19 mouse cellular contexts compared by ENCODE assay signal in the genomic region with DNA sequence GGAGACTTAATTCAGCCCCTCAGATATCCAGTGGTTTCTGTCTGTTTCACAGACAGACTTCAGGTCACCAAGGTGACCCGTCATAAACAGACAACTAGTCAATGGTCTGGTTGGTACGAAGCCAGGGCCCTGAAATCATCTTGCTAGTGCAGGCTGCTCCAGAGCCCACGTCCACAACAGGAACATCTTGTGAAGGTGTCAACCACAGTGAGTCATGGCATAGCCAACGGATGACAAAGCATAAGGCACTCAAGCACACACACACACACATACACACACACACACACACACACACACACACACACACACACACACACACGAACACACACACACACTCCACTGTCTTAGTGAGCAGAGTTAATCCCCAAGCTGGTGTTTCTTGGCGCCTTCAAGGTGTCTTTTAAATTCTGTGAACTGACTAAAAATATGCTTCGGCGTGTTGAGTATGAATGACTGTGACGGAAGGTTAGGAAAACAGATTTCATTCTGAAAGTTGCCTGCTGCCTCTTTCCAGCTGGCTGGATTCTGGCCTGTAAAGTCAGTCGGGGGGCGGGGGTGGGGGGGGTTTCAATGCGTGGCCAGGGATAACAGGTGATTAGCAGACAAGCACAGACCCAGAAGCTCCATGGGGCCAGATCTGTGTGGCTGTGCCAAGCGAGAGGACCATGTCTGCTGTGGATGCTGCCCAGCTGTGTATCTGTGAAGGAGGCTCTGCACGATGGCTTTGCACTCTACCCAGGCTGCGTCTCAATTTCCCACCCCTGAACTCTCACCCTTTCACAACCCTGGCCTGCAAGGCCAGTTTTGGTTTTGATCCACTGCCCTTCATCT. TPM values are rescaled to one million over a fixed set of nuclear protein-coding genes. Genes with fewer than 3 reads are reported as not detected.
DNase-seq lines count a peak whose midpoint lies in the region; ATAC-seq lines count a peak whose summit lies in the region.
"Had no signal": no experiment of that assay in that cellular context is flagged by ENCODE, and none has a peak within 500 bp of the region (broad histone marks: within the 10 kb centered on the region; RNA-seq: fewer than 3 reads in every experiment).

No protein-coding gene starts in this region.

- no peak overlapping the region for H3K4me2 ChIP-seq in kidney, embryonic 16.5 days (replicated peaks; ENCODE audit: low read depth, low read length)
- H3K4me2 ChIP-seq: forebrain, embryonic 15.5 days had no signal

- WGBS in kidney, embryonic 16.5 days, result 62% methylated on average over 14 of the region's 15 CpGs

- peak; percentile 80 for DNase-seq in right cerebral cortex, adult 18-20 months
- no peak for DNase-seq in right cerebral cortex, postnatal 4 days
- DNase-seq in brain, adult 2 months (ENCODE audit: low read depth, low spot score), result peak; percentile 89
- peak; percentile 68 to 75 for DNase-seq in left cerebral cortex, postnatal 36 days (ENCODE audit: low spot score in 2 of 2)
- DNase-seq in lung, postnatal 10 days, result no peak
- DNase-seq in ovary, adult 18-20 months (ENCODE audit: low spot score), result no peak
- DNase-seq: cerebellum, adult 18-20 months; kidney, adult 2 months; lung, postnatal 14 days; thymus, postnatal 36 days had no signal

- intact Hi-C loops in left cerebral cortex, postnatal 36 days (cut with DNase I), result loop anchor here (5.0 kb wide), 2 partner anchors 61 to 116 kb away; partner anchors contain the start of genes Spns3 and Ube2g1

- no peak overlapping the region for H3K27ac ChIP-seq in kidney, embryonic 16.5 days (ENCODE audit: low read length)
- H3K27ac ChIP-seq: forebrain, embryonic 15.5 days; heart, embryonic 15.5 days; hindbrain, embryonic 12.5 days; liver, embryonic 14.5 days had no signal

- H3K27me3 ChIP-seq in kidney, embryonic 16.5 days (ENCODE audit: insufficient read depth, low read length), result peaks cover 22% of the 10 kb centered on the region
- H3K27me3 ChIP-seq: forebrain, embryonic 15.5 days had no signal

- no peaks in the 10 kb centered on the region for H3K9me3 ChIP-seq in kidney, embryonic 16.5 days (ENCODE audit: low read length)
- H3K9me3 ChIP-seq: forebrain, embryonic 15.5 days; G1E; heart, embryonic 15.5 days; hindbrain, embryonic 12.5 days had no signal

- H3K4me3 ChIP-seq in kidney, embryonic 16.5 days (ENCODE audit: low read length), result no peak overlapping the region
- H3K4me3 ChIP-seq: forebrain, embryonic 15.5 days; heart, embryonic 15.5 days; hindbrain, embryonic 12.5 days had no signal

- H3K9ac ChIP-seq in kidney, embryonic 16.5 days (replicated peaks; ENCODE audit: low read length), result no peak overlapping the region
- H3K9ac ChIP-seq: forebrain, embryonic 15.5 days; heart, embryonic 15.5 days; hindbrain, embryonic 12.5 days; liver, embryonic 14.5 days had no signal

- H3K4me1 ChIP-seq in kidney, embryonic 16.5 days (ENCODE audit: insufficient read depth, low read length), result peaks cover 20% of the 10 kb centered on the region

- no peak for ATAC-seq in kidney, embryonic 16.5 days (ENCODE audit: low FRiP score, low TSS enrichment)
- ATAC-seq: forebrain, embryonic 15.5 days had no signal

- no peaks in the 10 kb centered on the region for H3K36me3 ChIP-seq in kidney, embryonic 16.5 days (ENCODE audit: insufficient read depth, low read length)
- H3K36me3 ChIP-seq: forebrain, embryonic 15.5 days; heart, embryonic 15.5 days; hindbrain, embryonic 12.5 days had no signal

RNA-seq across cellular contexts. Expression of gene Spns2, which starts 1.6 kb away (rescaled TPM):
- 10 to 100 TPM; 53.6 to 69.9 TPM for total RNA-seq in left cerebral cortex, postnatal 36 days (2021)
- 2.5 and 3.3 TPM in 2 replicates for polyA plus RNA-seq in kidney, embryonic 16.5 days (2015; fragmentation: Nextera tagmentation; extraction: Ambion mirVana)

RNA-seq across cellular contexts. Expression of gene Mybbp1a, which starts 50.2 kb away (rescaled TPM):
- total RNA-seq in left cerebral cortex, postnatal 36 days (2021), result 10 to 100 TPM; 42.8 to 50.2 TPM
- 175 and 177 TPM in 2 replicates for polyA plus RNA-seq in kidney, embryonic 16.5 days (2015; fragmentation: Nextera tagmentation; extraction: Ambion mirVana)

RNA-seq across cellular contexts. Expression of gene Ggt6, which starts 56.0 kb away (rescaled TPM):
- under 1 TPM in 1 of 2 experiments, not detected in 1; 0.29 TPM for total RNA-seq in left cerebral cortex, postnatal 36 days (2021)
- 1.6 and 2.2 TPM in 2 replicates for polyA plus RNA-seq in kidney, embryonic 16.5 days (2015; fragmentation: Nextera tagmentation; extraction: Ambion mirVana)
- total RNA-seq: monocyte, adult 5-6 weeks; neutrophil, adult 5-6 weeks had no signal
- polyA plus RNA-seq: forebrain, embryonic 15.5 days; G1E; heart, embryonic 15.5 days; limb, embryonic 11.5 days had no signal

RNA-seq across cellular contexts. Expression of gene Spns3, which starts 59.0 kb away (rescaled TPM):
- total RNA-seq in left cerebral cortex, postnatal 36 days (2021), result under 1 TPM; 0.17 to 0.57 TPM
- polyA plus RNA-seq in kidney, embryonic 16.5 days (2015; fragmentation: Nextera tagmentation; extraction: Ambion mirVana), result 0.27 and 0.32 TPM in 2 replicates
- polyA plus RNA-seq: G1E had no signal

Comparison
In these comparisons a context has a peak if more than half of its experiments do, and no peak if none do; other contexts are left out.
1. DNase-seq: peak in right cerebral cortex, adult 18-20 months (single experiment), brain, adult 2 months (single experiment) and left cerebral cortex, postnatal 36 days (2 of 2); none in right cerebral cortex, postnatal 4 days (single experiment), lung, postnatal 10 days (single experiment) and ovary, adult 18-20 months (single experiment).